ENCODE assay signal across 9 mouse cellular contexts in the genomic region with DNA sequence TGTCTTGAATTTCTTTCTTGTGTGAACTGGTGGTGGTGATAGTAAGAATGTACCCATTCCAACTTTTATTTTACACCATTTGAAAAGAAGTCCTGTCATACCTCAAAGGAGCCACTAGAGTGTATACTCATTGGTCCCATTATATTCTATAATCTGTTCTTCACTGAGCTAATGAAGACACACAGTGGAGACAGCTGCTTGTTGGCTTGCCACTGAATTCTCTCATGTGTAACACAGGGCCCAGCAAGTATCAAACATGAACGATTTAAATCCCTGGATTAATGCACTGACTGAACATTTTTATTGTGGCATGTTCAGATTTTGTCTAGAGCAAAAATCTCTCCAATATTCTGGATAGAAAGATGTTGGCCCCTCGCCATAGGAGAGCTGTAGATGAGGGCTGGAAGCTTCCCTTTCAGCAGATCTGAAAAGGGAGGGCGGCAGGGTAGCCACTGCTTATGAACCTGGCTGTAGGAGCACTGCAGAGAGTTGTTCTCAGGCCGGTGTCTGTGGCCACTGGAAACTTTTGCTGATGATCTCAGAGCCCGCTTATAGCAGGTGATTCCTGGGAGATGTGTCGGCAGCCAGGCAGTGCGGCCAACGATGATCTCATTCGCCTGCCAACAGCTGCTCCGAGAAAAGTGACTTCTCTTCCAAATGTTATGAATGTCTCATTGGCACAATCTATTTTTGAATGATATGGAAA.
DNase-seq lines count a peak whose midpoint lies in the region; ATAC-seq and TF ChIP-seq lines count a peak whose summit lies in the region.
"Had no signal": no experiment of that assay in that cellular context is flagged by ENCODE, and none has a peak within 500 bp of the region (broad histone marks: within the 10 kb centered on the region; RNA-seq: fewer than 3 reads in every experiment).

No protein-coding gene starts in this region.

- H3K27ac ChIP-seq in lung, postnatal 0 days (ENCODE audit: low read length): no peak overlapping the region
- no peak overlapping the region for H3K27ac ChIP-seq in kidney, embryonic 16.5 days (ENCODE audit: low read length)
- H3K27ac ChIP-seq in thymus, adult 2 months (ENCODE audit: control insufficient read depth, insufficient read depth, low read length): no peak overlapping the region
- H3K27ac ChIP-seq: limb, embryonic 12.5 days had no signal

- peak; percentile 13; the same call in 1 of the 2 replicates for TF ChIP-seq EP300 in lung, postnatal 0 days (IDR thresholded peaks at IDR 0.05)

- no peak overlapping the region for H3K4me2 ChIP-seq in lung, postnatal 0 days (replicated peaks; ENCODE audit: low read depth, low read length)
- H3K4me2 ChIP-seq in kidney, embryonic 16.5 days (replicated peaks; ENCODE audit: low read depth, low read length): no peak overlapping the region
- H3K4me2 ChIP-seq: limb, embryonic 12.5 days had no signal

- WGBS in lung, postnatal 0 days: 69% methylated on average over 10 of the region's 10 CpGs
- 88% methylated on average over 10 of the region's 10 CpGs for WGBS in kidney, embryonic 16.5 days
- WGBS in thymus, adult 2 months: 94% methylated on average over 10 of the region's 10 CpGs

- no peaks in the 10 kb centered on the region for H3K4me1 ChIP-seq in lung, postnatal 0 days (ENCODE audit: insufficient read depth, low read depth, low read length)
- no peaks in the 10 kb centered on the region for H3K4me1 ChIP-seq in kidney, embryonic 16.5 days (ENCODE audit: insufficient read depth, low read length)
- no peaks in the 10 kb centered on the region for H3K4me1 ChIP-seq in thymus, adult 2 months (replicated peaks; ENCODE audit: control insufficient read depth, insufficient read depth, low read length)
- H3K4me1 ChIP-seq: limb, embryonic 12.5 days had no signal

- peak; percentile 29; the same call in 1 of the 2 replicates for TF ChIP-seq CTCF in lung, postnatal 0 days (IDR thresholded peaks at IDR 0.05)
- no peak for TF ChIP-seq CTCF in thymus, adult 2 months (IDR thresholded peaks at IDR 0.05; ENCODE audit: borderline replicate concordance, control insufficient read depth, extremely low read depth, insufficient read depth, low read length, poor library complexity)

- no peak overlapping the region for H3K4me3 ChIP-seq in lung, postnatal 0 days (ENCODE audit: low read depth, low read length)
- no peak overlapping the region for H3K4me3 ChIP-seq in kidney, embryonic 16.5 days (ENCODE audit: low read length)
- no peak overlapping the region for H3K4me3 ChIP-seq in thymus, adult 2 months (ENCODE audit: control insufficient read depth, insufficient read depth, low read length)
- H3K4me3 ChIP-seq: limb, embryonic 12.5 days had no signal

- ATAC-seq in lung, postnatal 0 days: peak; percentile 41; the same call in 1 of the 2 replicates
- ATAC-seq in kidney, embryonic 16.5 days (ENCODE audit: low FRiP score, low TSS enrichment): no peak
- ATAC-seq in erythroid progenitor cell, adult 5-6 weeks (replicated peaks; ENCODE audit: low FRiP score, poor library complexity, severe bottlenecking): no peak

- TF ChIP-seq POLR2A in thymus, adult 2 months (IDR thresholded peaks at IDR 0.05; ENCODE audit: control insufficient read depth, extremely low read depth, insufficient read depth, low read length, poor library complexity): no peak

- DNase-seq in lung, postnatal 0 days (ENCODE audit: low spot score): peak; percentile 26
- DNase-seq in lung, postnatal 25 days (ENCODE audit: low spot score): no peak
- peak; percentile 53 for DNase-seq in adrenal gland, postnatal 25 days
- peak; percentile 74 for DNase-seq in gastrocnemius, postnatal 25 days
- peak; percentile 30 to 37 for DNase-seq in layer of hippocampus, postnatal 36 days
- DNase-seq in thymus, adult 2 months: no peak

- H3K36me3 ChIP-seq in lung, postnatal 0 days (ENCODE audit: insufficient read depth, low read length): no peaks in the 10 kb centered on the region
- H3K36me3 ChIP-seq in kidney, embryonic 16.5 days (ENCODE audit: insufficient read depth, low read length): no peaks in the 10 kb centered on the region
- H3K36me3 ChIP-seq in thymus, adult 2 months (ENCODE audit: control insufficient read depth, insufficient read depth, low read length): no peaks in the 10 kb centered on the region
- H3K36me3 ChIP-seq: limb, embryonic 12.5 days had no signal

- H3K27me3 ChIP-seq in lung, postnatal 0 days (replicated peaks; ENCODE audit: insufficient read depth, low read length): no peaks in the 10 kb centered on the region
- H3K27me3 ChIP-seq in kidney, embryonic 16.5 days (ENCODE audit: insufficient read depth, low read length): no peaks in the 10 kb centered on the region
- no peaks in the 10 kb centered on the region for H3K27me3 ChIP-seq in thymus, adult 2 months (ENCODE audit: control insufficient read depth, insufficient read depth, low read length)
- H3K27me3 ChIP-seq: limb, embryonic 12.5 days had no signal

- H3K9ac ChIP-seq in lung, postnatal 0 days (replicated peaks; ENCODE audit: low read depth): no peak overlapping the region
- H3K9ac ChIP-seq in kidney, embryonic 16.5 days (replicated peaks; ENCODE audit: low read length): no peak overlapping the region
- H3K9ac ChIP-seq: limb, embryonic 12.5 days had no signal

- H3K9me3 ChIP-seq in lung, postnatal 0 days (ENCODE audit: low read length): no peaks in the 10 kb centered on the region
- H3K9me3 ChIP-seq in kidney, embryonic 16.5 days (ENCODE audit: low read length): no peaks in the 10 kb centered on the region
- H3K9me3 ChIP-seq: limb, embryonic 12.5 days had no signal

Comparison
In these comparisons a context has a peak if more than half of its experiments do, and no peak if none do; other contexts are left out.
1. DNase-seq: peak in lung, postnatal 0 days (single experiment), adrenal gland, postnatal 25 days (single experiment), gastrocnemius, postnatal 25 days (single experiment) and layer of hippocampus, postnatal 36 days (2 of 2); none in lung, postnatal 25 days (single experiment) and thymus, adult 2 months (single experiment).